Mouse (Mus musculus): Measurements from ENCODE around the gene Dll3.

DNA sequence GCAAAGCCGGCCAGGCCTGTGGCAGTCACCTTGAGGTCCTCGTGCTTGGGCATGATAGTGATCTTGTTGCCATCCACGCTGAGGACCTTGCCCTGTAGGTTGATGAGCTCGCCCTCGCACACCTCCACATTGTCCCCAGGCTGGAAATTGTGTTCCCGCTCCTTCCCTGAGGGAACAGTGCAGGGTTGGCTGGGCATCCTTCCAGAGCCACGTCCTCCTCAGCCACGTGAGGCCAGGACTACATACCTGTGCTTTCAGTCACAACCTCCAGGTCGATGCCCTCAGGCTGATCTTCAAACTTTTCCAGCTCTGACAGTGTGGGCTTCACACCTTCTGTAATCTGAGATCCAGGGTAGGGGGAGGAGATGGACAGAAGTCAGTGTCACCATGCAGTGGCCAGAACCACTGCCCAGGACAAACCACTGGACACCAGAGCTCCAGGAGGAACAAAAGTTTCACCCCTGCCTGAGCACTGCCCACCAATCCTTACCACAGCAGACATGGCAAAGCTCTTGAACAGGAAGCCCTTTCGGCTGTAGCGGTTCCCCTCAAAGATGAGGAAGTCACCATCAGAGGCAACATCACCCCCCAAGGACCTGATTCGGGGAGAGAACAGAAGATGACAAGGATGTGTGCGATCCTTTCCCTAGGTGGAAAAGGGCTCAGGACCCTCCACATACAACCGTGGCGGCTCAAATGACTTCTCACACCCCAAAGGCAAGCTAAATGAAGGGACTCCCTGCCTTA, 20.1 kb upstream of the Dll3 start:
- TF ChIP-seq TAL1 (IDR thresholded peaks at IDR 0.05; ENCODE audit: low read length) (no peak), GATA1 (IDR thresholded peaks at IDR 0.05; ENCODE audit: low read length) (no peak)

Measured in erythroblast, embryonic 14.5 days (primary cell).